Mouse (Mus musculus) hindbrain, postnatal 0 days (tissue): ENCODE results near the gene Sell. TPM values are rescaled to one million over a fixed set of nuclear protein-coding genes. Genes with fewer than 3 reads are reported as not detected.

Source experiments
- ATAC-seq: fragments of 200-750 bp; cut with Nextera tagmentation; 2 replicates; pipeline ENCODE4 v1.8.0; 2017; ENCODE audit warnings: mild to moderate bottlenecking, moderate TSS enrichment, moderate library complexity
- DNase-seq: peaks from one replicate; pipeline ENCODE4 v3.0.0-alpha.2; 2015; ENCODE audit warnings: low spot score
- H3K27ac ChIP-seq: fragments of 300-500 bp; sonication (generic); 2 replicates; pipeline ENCODE4 v1.5.1; 2014; ENCODE audit warnings: mild to moderate bottlenecking
- H3K27me3 ChIP-seq: fragments of 300-500 bp; sonication (generic); 2 replicates; pipeline ENCODE4 v1.6.1; 2014; ENCODE audit warnings: low read length, mixed read lengths; ENCODE audit not compliant: insufficient read depth
- H3K36me3 ChIP-seq: fragments of 300-500 bp; sonication (generic); 2 replicates; pipeline ENCODE4 v1.6.1; 2014; ENCODE audit warnings: low read length, mixed read lengths; ENCODE audit not compliant: insufficient read depth
- H3K4me1 ChIP-seq: fragments of 300-500 bp; sonication (generic); 2 replicates; pipeline ENCODE4 v1.6.1; 2014; ENCODE audit warnings: antibody characterized with exemption, low read length, mixed read lengths; ENCODE audit not compliant: insufficient read depth
- H3K4me2 ChIP-seq: fragments of 300-500 bp; sonication (generic); 2 replicates; pipeline ENCODE4 v1.6.1; 2014; ENCODE audit warnings: low read depth, mild to moderate bottlenecking, low read length, moderate library complexity, mixed read lengths
- H3K4me3 ChIP-seq: fragments of 300-500 bp; sonication (generic); 2 replicates; pipeline ENCODE4 v1.5.1; 2014; ENCODE audit warnings: low read length
- H3K9ac ChIP-seq: fragments of 300-500 bp; sonication (generic); replicated peaks from 2 replicates; pipeline ENCODE4 v1.6.1; 2014; ENCODE audit warnings: mild to moderate bottlenecking, low read length, moderate library complexity, mixed read lengths
- H3K9me3 ChIP-seq: fragments of 300-500 bp; sonication (generic); 2 replicates; pipeline ENCODE4 v1.6.1; 2016; ENCODE audit warnings: low read length, mixed read lengths
- CTCF ChIP-seq: IDR thresholded peaks from 2 replicates; pipeline ENCODE4 v1.5.1; 2016; ENCODE audit warnings: antibody characterized with exemption, control low read depth, low read depth
- WGBS: fragments of 180-500 bp; shearing (Covaris S2); extraction: QIAGEN DNeasy Blood & Tissue Kit; methylation state at CpG from one replicate; pipeline ENCODE4 v1.1.7; 2014; 5-methylcytosine and 5-hydroxymethylcytosine counted together
- polyA plus RNA-seq: library from polyadenylated mRNA; unstranded; fragments of >200 nt; fragmentation: Nextera tagmentation; extraction: Ambion mirVana; gene quantifications from 2 replicates; pipeline ENCODE4 v1.2.1, GENCODE M21; 2015
- total RNA-seq: library from RNA; depleted of rRNA; stranded (reverse); fragments of >200 nt; gene quantifications from 2 replicates; pipeline ENCODE4 v1.2.3, GENCODE M21; 2014

Sell gene
- total and polyA plus RNA-seq, 2 experiments from 2014 or later = 0.05 to 0.13 TPM

DNA sequence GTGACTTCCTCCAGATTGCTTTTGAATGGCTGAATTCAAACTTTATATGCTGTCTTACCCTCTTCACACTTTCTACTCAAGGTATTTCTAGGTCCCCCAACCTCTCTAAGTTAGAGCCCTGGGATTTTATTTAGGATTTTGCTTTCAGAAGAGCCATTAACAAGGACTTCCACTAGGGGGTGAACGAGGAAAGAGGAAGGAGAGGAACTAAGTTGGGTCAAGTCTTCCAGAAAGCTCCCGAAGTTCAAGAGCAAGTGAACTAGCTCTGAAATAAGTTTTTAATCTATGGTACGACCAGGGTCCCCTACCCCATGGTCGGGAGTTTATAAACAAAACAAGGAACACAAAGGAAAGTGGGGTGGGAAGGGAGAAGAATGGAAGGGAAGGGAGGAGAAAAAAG is 504 bp upstream of the Sell start:
- ATAC-seq = no peak
- peak; percentile 10 for DNase-seq
- 37% methylated on average over 4 of the region's 4 CpGs for WGBS
- TF ChIP-seq CTCF = peak; percentile 47; the same call in 1 of the 2 replicates
- H3K36me3 ChIP-seq = no peaks in the 10 kb centered on the region
- no peak overlapping the region for H3K9ac ChIP-seq
- no peak overlapping the region for H3K27ac ChIP-seq
- H3K9me3 ChIP-seq = no peaks in the 10 kb centered on the region
- no peak overlapping the region for H3K4me3 ChIP-seq
- H3K27me3 ChIP-seq = no peaks in the 10 kb centered on the region
- H3K4me1 ChIP-seq = no peaks in the 10 kb centered on the region
- H3K4me2 ChIP-seq = no peak overlapping the region

DNA sequence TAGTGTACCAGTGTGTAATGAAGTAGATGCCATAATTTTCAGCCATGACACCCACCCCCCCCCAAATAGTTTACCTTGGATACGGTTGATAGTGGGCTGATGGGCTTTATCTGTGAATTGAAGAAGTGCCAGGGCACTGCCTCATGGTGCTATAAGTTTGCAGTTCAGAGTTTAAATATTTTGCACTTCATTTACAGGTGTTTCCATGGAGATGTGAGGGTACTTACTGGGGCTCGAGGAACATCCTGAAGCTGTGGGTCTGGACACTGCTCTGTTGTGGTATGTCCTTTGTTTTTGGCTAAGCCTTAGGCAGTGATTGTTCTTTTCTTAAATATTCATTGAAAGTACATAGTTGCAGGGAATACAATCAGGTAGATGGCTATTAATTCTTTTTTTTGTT is 1.1 kb downstream of the Sell start:
- no peak overlapping the region for H3K4me2 ChIP-seq
- ATAC-seq = no peak
- H3K9ac ChIP-seq = no peak overlapping the region
- no peak overlapping the region for H3K27ac ChIP-seq
- H3K4me3 ChIP-seq = no peak overlapping the region
- no peak for TF ChIP-seq CTCF
- H3K4me1 ChIP-seq = no peaks in the 10 kb centered on the region
- H3K9me3 ChIP-seq = no peaks in the 10 kb centered on the region
- H3K36me3 ChIP-seq = no peaks in the 10 kb centered on the region
- 39% methylated on average over 2 of the region's 2 CpGs for WGBS
- DNase-seq = no peak
- no peaks in the 10 kb centered on the region for H3K27me3 ChIP-seq

DNA sequence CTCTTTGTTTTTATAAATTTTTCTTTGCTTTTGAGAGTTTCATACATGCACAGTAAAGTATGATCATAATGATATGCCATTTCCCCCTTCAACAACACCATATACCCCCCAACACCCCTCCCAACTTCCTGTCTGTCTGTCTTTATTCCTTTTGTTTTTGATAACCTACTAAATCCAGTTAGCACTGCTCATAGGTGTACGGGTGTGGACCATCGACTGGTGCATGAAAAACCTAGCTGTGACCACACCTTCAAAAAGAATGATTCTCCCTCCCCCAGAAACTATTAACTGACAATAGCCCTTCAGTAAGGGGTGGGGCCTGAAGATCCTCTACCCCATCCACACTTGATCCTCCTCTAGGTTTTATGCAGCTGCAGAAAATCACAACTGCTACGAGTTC is 2.0 kb downstream of the Sell start:
- Histone ChIP-seq H3K4me2 (no peak overlapping the region), H3K9ac (no peak overlapping the region), H3K36me3 (no peaks in the 10 kb centered on the region), H3K27me3 (no peaks in the 10 kb centered on the region), H3K4me3 (no peak overlapping the region), H3K9me3 (no peaks in the 10 kb centered on the region), H3K4me1 (no peaks in the 10 kb centered on the region), H3K27ac (no peak overlapping the region)
- ATAC-seq (no peak), DNase-seq (no peak)
- TF ChIP-seq CTCF = no peak
- 61% methylated on average over 3 of the region's 3 CpGs for whole genome bisulfite sequencing

DNA sequence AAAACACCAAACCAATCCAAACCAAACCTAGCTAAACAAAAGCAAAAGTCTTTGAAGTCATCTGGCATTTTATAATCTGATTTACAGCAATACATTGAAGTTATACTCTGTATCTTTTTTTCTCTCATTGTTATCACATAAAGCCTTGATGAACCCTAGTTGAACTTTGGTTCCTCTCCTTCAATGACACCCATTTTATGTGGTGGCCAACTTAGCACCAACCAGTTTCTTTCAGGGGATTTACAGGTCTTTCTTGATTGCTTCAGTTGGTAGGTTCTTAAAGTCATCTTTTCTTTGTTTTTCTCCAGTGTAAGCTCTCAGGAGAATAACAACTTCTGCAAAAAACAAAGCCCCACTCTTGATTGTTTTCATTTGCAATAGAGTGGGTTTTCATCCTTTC is 7.5 kb downstream of the Sell start:
- no peak overlapping the region for H3K9ac ChIP-seq

DNA sequence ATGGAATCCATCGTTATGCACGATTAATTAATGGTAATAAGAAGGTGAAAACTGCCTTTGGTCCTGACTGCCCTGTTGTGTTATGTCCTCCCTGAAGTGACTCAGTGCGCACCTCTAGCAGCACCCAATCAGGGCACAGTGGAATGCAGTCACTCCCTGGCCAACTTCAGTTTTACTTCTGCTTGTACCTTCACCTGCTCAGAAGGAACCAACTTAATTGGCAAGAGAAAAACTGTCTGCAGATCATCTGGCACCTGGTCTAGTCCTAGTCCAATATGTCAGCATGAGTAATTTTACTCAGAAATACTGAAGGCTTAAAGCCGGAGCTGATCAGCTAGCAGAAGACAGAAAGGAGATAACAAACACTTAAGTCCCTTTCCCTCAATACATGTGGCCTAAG is 8.7 kb downstream of the Sell start:
- H3K4me2 ChIP-seq = no peak overlapping the region
- no peak overlapping the region for H3K9ac ChIP-seq
- H3K36me3 ChIP-seq = no peaks in the 10 kb centered on the region
- no peak for TF ChIP-seq CTCF
- ATAC-seq = no peak
- WGBS = 92% methylated on average over 4 of the region's 4 CpGs
- H3K27ac ChIP-seq = no peak overlapping the region
- H3K4me3 ChIP-seq = no peak overlapping the region
- DNase-seq = no peak
- H3K27me3 ChIP-seq = no peaks in the 10 kb centered on the region
- no peaks in the 10 kb centered on the region for H3K4me1 ChIP-seq
- no peaks in the 10 kb centered on the region for H3K9me3 ChIP-seq

More for the DNA sequence above, 7.5 kb downstream of the Sell start:
- DNase-seq (no peak), ATAC-seq (no peak)
- Histone ChIP-seq H3K27me3 (no peaks in the 10 kb centered on the region), H3K27ac (no peak overlapping the region), H3K4me1 (no peaks in the 10 kb centered on the region), H3K36me3 (no peaks in the 10 kb centered on the region), H3K4me3 (no peak overlapping the region), H3K4me2 (no peak overlapping the region), H3K9me3 (no peaks in the 10 kb centered on the region)
- TF ChIP-seq CTCF = no peak

DNA sequence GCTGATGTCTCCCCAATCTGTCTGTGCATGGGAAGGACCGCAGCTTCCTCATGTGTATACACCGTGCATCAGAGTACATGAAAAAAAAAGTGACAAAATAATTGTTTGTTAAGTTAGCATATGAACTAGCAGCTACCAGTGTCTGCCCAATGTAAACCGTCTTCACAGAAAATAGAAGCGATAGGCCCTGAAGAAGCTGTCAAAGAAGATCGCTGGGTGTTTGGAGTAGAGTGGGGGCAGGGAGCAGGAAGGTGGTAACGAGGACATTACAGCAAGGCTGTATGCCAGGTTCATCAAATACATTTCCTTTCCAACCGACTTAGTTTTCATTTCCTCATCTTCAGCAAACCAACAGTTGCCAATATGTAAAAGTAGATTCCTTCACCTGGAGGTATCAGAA is 9.3 kb downstream of the Sell start:
- TF ChIP-seq CTCF = no peak
- Histone ChIP-seq H3K9ac (no peak overlapping the region), H3K4me3 (no peak overlapping the region), H3K27ac (no peak overlapping the region), H3K27me3 (no peaks in the 10 kb centered on the region), H3K36me3 (no peaks in the 10 kb centered on the region), H3K4me1 (no peaks in the 10 kb centered on the region), H3K4me2 (no peak overlapping the region), H3K9me3 (no peaks in the 10 kb centered on the region)
- DNase-seq (no peak), ATAC-seq (no peak)
- WGBS = 90% methylated on average over 7 of the region's 7 CpGs

DNA sequence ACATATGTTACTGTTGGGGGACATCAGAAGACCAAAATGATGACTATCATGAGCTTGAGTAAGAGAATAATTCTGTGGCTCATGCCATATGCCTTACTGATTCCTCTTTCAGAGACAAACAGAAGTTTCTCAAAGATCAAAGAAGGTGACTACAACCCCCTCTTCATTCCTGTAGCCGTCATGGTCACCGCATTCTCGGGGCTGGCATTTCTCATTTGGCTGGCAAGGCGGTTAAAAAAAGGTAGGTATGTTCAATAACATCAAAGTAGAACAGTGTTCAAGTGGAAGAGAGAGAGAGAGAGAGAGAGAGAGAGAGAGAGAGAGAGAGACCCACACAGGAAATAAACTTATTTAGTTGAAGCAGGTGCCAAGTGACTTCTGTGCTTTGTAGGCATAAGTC is 10.2 kb downstream of the Sell start:
- WGBS = 94% methylated on average over 4 of the region's 4 CpGs
- DNase-seq (no peak), ATAC-seq (no peak)
- no peaks in the 10 kb centered on the region for H3K9me3 ChIP-seq
- H3K36me3 ChIP-seq = no peaks in the 10 kb centered on the region
- no peak for TF ChIP-seq CTCF
- H3K27me3 ChIP-seq = no peaks in the 10 kb centered on the region
- H3K4me2 ChIP-seq = no peak overlapping the region
- no peaks in the 10 kb centered on the region for H3K4me1 ChIP-seq
- no peak overlapping the region for H3K27ac ChIP-seq
- H3K4me3 ChIP-seq = no peak overlapping the region
- H3K9ac ChIP-seq = no peak overlapping the region
